Mouse (Mus musculus): ENCODE measurements at regions not wholly inside any gene's neighbourhood (a gene's known extent, or its start where the extent isn't known, plus 50 kb on each side); places are given as distances from the start of the nearest gene placed in this dataset.

- no peaks in the 10 kb centered on the region for H3K36me3 ChIP-seq (replicated peaks)
- H3K27me3 ChIP-seq (ENCODE audit: insufficient read depth, low read length): no peaks in the 10 kb centered on the region
- H3K4me3 ChIP-seq (ENCODE audit: low read depth, low read length): no peak overlapping the region
- ATAC-seq (ENCODE audit: extremely low read depth, insufficient number of reproducible peaks, low FRiP score, poor library complexity, severe bottlenecking) (no peak), DNase-seq (ENCODE audit: low spot score) (no peak)
- H3K9me3 ChIP-seq (replicated peaks): no peaks in the 10 kb centered on the region
- H3K4me1 ChIP-seq (ENCODE audit: insufficient read depth, low read depth, low read length): no peaks in the 10 kb centered on the region
- no peak for TF ChIP-seq CTCF (IDR thresholded peaks at IDR 0.05; ENCODE audit: low read depth, low read length)
- no peak for TF ChIP-seq GATA2 (IDR thresholded peaks at IDR 0.05; ENCODE audit: borderline replicate concordance, low read depth, low read length)
- TF ChIP-seq POLR2AphosphoS5 (IDR thresholded peaks at IDR 0.05; ENCODE audit: insufficient replicate concordance, low read depth, low read length): no peak
- no peak for TF ChIP-seq GATA1 (IDR thresholded peaks at IDR 0.05; ENCODE audit: borderline replicate concordance, low read length)
- TF ChIP-seq TAL1 (conservative IDR thresholded peaks at IDR 0.05; ENCODE audit: low read depth, low read length): no peak
Measured at GRCm38 (mm10) chr9:61155851-61156250, 216.3 kb upstream of the Tle3 start.

- Histone ChIP-seq H3K27me3 (ENCODE audit: insufficient read depth, low read length) (no peaks in the 10 kb centered on the region), H3K36me3 (replicated peaks) (no peaks in the 10 kb centered on the region), H3K9me3 (replicated peaks) (no peaks in the 10 kb centered on the region), H3K4me3 (ENCODE audit: low read depth, low read length) (no peak overlapping the region), H3K4me1 (ENCODE audit: insufficient read depth, low read depth, low read length) (no peaks in the 10 kb centered on the region)
- DNase-seq (ENCODE audit: low spot score): no peak
- ATAC-seq (ENCODE audit: extremely low read depth, insufficient number of reproducible peaks, low FRiP score, poor library complexity, severe bottlenecking): no peak
- no peak for TF ChIP-seq TAL1 (conservative IDR thresholded peaks at IDR 0.05; ENCODE audit: low read depth, low read length)
Measured at GRCm38 (mm10) chr9:61158192-61158770, 213.9 kb upstream of the Tle3 start.

- Histone ChIP-seq H3K27me3 (ENCODE audit: insufficient read depth, low read length) (no peaks in the 10 kb centered on the region), H3K9me3 (replicated peaks) (no peaks in the 10 kb centered on the region), H3K4me3 (ENCODE audit: low read depth, low read length) (no peak overlapping the region), H3K4me1 (ENCODE audit: insufficient read depth, low read depth, low read length) (no peaks in the 10 kb centered on the region), H3K36me3 (replicated peaks) (no peaks in the 10 kb centered on the region)
- DNase-seq (ENCODE audit: low spot score) (no peak), ATAC-seq (ENCODE audit: extremely low read depth, insufficient number of reproducible peaks, low FRiP score, poor library complexity, severe bottlenecking) (no peak)
- TF ChIP-seq GATA1 (IDR thresholded peaks at IDR 0.05; ENCODE audit: borderline replicate concordance, low read length) (no peak), TAL1 (conservative IDR thresholded peaks at IDR 0.05; ENCODE audit: low read depth, low read length) (no peak), GATA2 (IDR thresholded peaks at IDR 0.05; ENCODE audit: borderline replicate concordance, low read depth, low read length) (no peak), CTCF (IDR thresholded peaks at IDR 0.05; ENCODE audit: low read depth, low read length) (no peak), POLR2AphosphoS5 (IDR thresholded peaks at IDR 0.05; ENCODE audit: insufficient replicate concordance, low read depth, low read length) (no peak)
Measured at GRCm38 (mm10) chr9:61159159-61159558, 213.0 kb upstream of the Tle3 start.

GRCm38 (mm10) chr9:61159616-61160015 is 212.6 kb upstream of the Tle3 start:
- Histone ChIP-seq H3K36me3 (replicated peaks) (no peaks in the 10 kb centered on the region), H3K27me3 (ENCODE audit: insufficient read depth, low read length) (no peaks in the 10 kb centered on the region), H3K9me3 (replicated peaks) (no peaks in the 10 kb centered on the region), H3K4me3 (ENCODE audit: low read depth, low read length) (no peak overlapping the region), H3K4me1 (ENCODE audit: insufficient read depth, low read depth, low read length) (no peaks in the 10 kb centered on the region)
- ATAC-seq (ENCODE audit: extremely low read depth, insufficient number of reproducible peaks, low FRiP score, poor library complexity, severe bottlenecking): no peak
- no peak for TF ChIP-seq CTCF (IDR thresholded peaks at IDR 0.05; ENCODE audit: low read depth, low read length)
- TF ChIP-seq GATA1 (IDR thresholded peaks at IDR 0.05; ENCODE audit: borderline replicate concordance, low read length): no peak
- TF ChIP-seq TAL1 (conservative IDR thresholded peaks at IDR 0.05; ENCODE audit: low read depth, low read length): no peak
- TF ChIP-seq POLR2AphosphoS5 (IDR thresholded peaks at IDR 0.05; ENCODE audit: insufficient replicate concordance, low read depth, low read length): no peak
- no peak for TF ChIP-seq GATA2 (IDR thresholded peaks at IDR 0.05; ENCODE audit: borderline replicate concordance, low read depth, low read length)
- no peak for DNase-seq (ENCODE audit: low spot score)

- H3K27me3 ChIP-seq (ENCODE audit: insufficient read depth, low read length): no peaks in the 10 kb centered on the region
- no peak overlapping the region for H3K4me3 ChIP-seq (ENCODE audit: low read depth, low read length)
- H3K36me3 ChIP-seq (replicated peaks): no peaks in the 10 kb centered on the region
Measured at GRCm38 (mm10) chr9:61162884-61163283, 209.3 kb upstream of the Tle3 start.

GRCm38 (mm10) chr9:61163671-61164288 is 208.4 kb upstream of the Tle3 start:
- H3K27me3 ChIP-seq (ENCODE audit: insufficient read depth, low read length): no peaks in the 10 kb centered on the region
- DNase-seq (ENCODE audit: low spot score): no peak

More at GRCm38 (mm10) chr9:61162884-61163283, 209.3 kb upstream of the Tle3 start:
- no peaks in the 10 kb centered on the region for H3K9me3 ChIP-seq (replicated peaks)
- ATAC-seq (ENCODE audit: extremely low read depth, insufficient number of reproducible peaks, low FRiP score, poor library complexity, severe bottlenecking) (no peak), DNase-seq (ENCODE audit: low spot score) (no peak)
- TF ChIP-seq GATA2 (IDR thresholded peaks at IDR 0.05; ENCODE audit: borderline replicate concordance, low read depth, low read length) (no peak), GATA1 (IDR thresholded peaks at IDR 0.05; ENCODE audit: borderline replicate concordance, low read length) (no peak), POLR2AphosphoS5 (IDR thresholded peaks at IDR 0.05; ENCODE audit: insufficient replicate concordance, low read depth, low read length) (no peak), TAL1 (conservative IDR thresholded peaks at IDR 0.05; ENCODE audit: low read depth, low read length) (no peak), CTCF (IDR thresholded peaks at IDR 0.05; ENCODE audit: low read depth, low read length) (no peak)
- H3K4me1 ChIP-seq (ENCODE audit: insufficient read depth, low read depth, low read length): no peaks in the 10 kb centered on the region

More at GRCm38 (mm10) chr9:61163671-61164288, 208.4 kb upstream of the Tle3 start:
- TF ChIP-seq GATA2 (IDR thresholded peaks at IDR 0.05; ENCODE audit: borderline replicate concordance, low read depth, low read length) (no peak), POLR2AphosphoS5 (IDR thresholded peaks at IDR 0.05; ENCODE audit: insufficient replicate concordance, low read depth, low read length) (no peak), TAL1 (conservative IDR thresholded peaks at IDR 0.05; ENCODE audit: low read depth, low read length) (no peak), GATA1 (IDR thresholded peaks at IDR 0.05; ENCODE audit: borderline replicate concordance, low read length) (no peak), CTCF (IDR thresholded peaks at IDR 0.05; ENCODE audit: low read depth, low read length) (no peak)
- ATAC-seq (ENCODE audit: extremely low read depth, insufficient number of reproducible peaks, low FRiP score, poor library complexity, severe bottlenecking): no peak
- Histone ChIP-seq H3K4me1 (ENCODE audit: insufficient read depth, low read depth, low read length) (no peaks in the 10 kb centered on the region), H3K4me3 (ENCODE audit: low read depth, low read length) (no peak overlapping the region), H3K9me3 (replicated peaks) (no peaks in the 10 kb centered on the region), H3K36me3 (replicated peaks) (no peaks in the 10 kb centered on the region)
